Mouse (Mus musculus): ENCODE data around the gene Cryzl2.

DNA sequence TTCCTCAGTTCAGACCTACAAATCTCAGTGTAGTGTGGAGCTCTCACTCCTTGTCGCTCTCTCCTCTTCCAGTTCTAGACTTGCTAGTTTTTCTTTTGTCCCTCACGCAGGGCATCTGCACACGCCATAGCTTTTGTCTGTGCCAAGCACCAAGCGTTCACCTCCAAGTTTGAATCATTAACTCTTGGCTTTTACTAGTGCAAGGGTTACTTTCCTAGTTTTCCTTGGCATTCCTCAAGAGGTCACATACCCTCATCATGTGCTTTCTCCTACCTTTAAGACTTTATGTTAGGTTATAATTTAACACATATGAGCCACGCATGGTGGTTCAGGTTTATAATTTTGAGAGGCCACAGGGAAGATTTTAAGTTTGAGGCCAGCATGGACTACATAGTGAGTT is 2.9 kb downstream of the Cryzl2 start:
- TF ChIP-seq POLR2A (IDR thresholded peaks at IDR 0.05; ENCODE audit: low read depth, low read length) (no peak), CTCF (conservative IDR thresholded peaks at IDR 0.05; ENCODE audit: insufficient read depth, insufficient read length, low read depth, low read length) (no peak)

Data from kidney, adult 2 months (tissue).